29 mouse cellular contexts compared by ENCODE assay signal in genomic region chr7:101600406-101600805, GRCm38 (mm10). TPM values are rescaled to one million over a fixed set of nuclear protein-coding genes. Genes with fewer than 3 reads are reported as not detected.
DNase-seq lines count a peak whose midpoint lies in the region; ATAC-seq and TF ChIP-seq lines count a peak whose summit lies in the region.
"Had no signal": no experiment of that assay in that cellular context is flagged by ENCODE, and none has a peak within 500 bp of the region (broad histone marks: within the 10 kb centered on the region; RNA-seq: fewer than 3 reads in every experiment).

No protein-coding gene starts in this region.

- DNase-seq in lung, postnatal 25 days (ENCODE audit: low spot score) = peak; percentile 5
- DNase-seq in lung, adult 2 months = no peak
- peak; percentile 67 for DNase-seq in CD4-positive, CD25-positive, alpha-beta regulatory T cell, adult 2 months (ENCODE audit: low read depth, low spot score)
- DNase-seq in naive thymus-derived CD4-positive, alpha-beta T cell, adult 2 months (ENCODE audit: low read depth) = peak; percentile 68
- DNase-seq in left cerebral cortex, adult 11 months (ENCODE audit: low spot score) = no peak
- no peak for DNase-seq in ovary, postnatal 10 days (ENCODE audit: low spot score)
- DNase-seq: adrenal gland, postnatal 10 days; adrenal gland, postnatal 36 days; B cell, adult 2 months; cerebellum, adult 18-20 months; cerebellum, adult 9-10 months; cerebellum, postnatal 14 days; gastrocnemius, postnatal 10 days; gastrocnemius, postnatal 36 days; heart, postnatal 10 days; heart, postnatal 4 days had no signal

- no peak for TF ChIP-seq CTCF in lung, adult 2 months (IDR thresholded peaks at IDR 0.05; ENCODE audit: insufficient read depth, low read length)

- TF ChIP-seq POLR2A in lung, adult 2 months (IDR thresholded peaks at IDR 0.05; ENCODE audit: borderline replicate concordance, extremely low read depth, low read depth, low read length) = no peak

- no peaks in the 10 kb centered on the region for H3K4me1 ChIP-seq in lung, adult 2 months (ENCODE audit: control insufficient read depth, insufficient read depth, low read length)
- H3K4me1 ChIP-seq: forebrain, embryonic 10.5 days; forebrain, embryonic 13.5 days; heart, embryonic 12.5 days; heart, embryonic 15.5 days had no signal

- no peak overlapping the region for H3K4me3 ChIP-seq in lung, adult 2 months (replicated peaks; ENCODE audit: extremely low read depth, low read depth, low read length)
- H3K4me3 ChIP-seq: forebrain, embryonic 10.5 days; forebrain, embryonic 13.5 days; heart, embryonic 12.5 days; heart, embryonic 15.5 days had no signal

- peak; percentile 95 for ATAC-seq in activated CD4-positive, CD25-positive, alpha-beta regulatory T cell, adult 4 months
- ATAC-seq: forebrain, embryonic 13.5 days; forebrain, embryonic 16.5 days; intestine, embryonic 16.5 days; Patski had no signal

- WGBS in lung, adult 2 months = 89% methylated on average over 1 of the region's 1 CpGs

RNA-seq across cellular contexts. Expression of gene Art2b, which starts 15.0 kb away (rescaled TPM):
- polyA plus RNA-seq in lung, adult 2 months (2012; rRNA removed) = 0.42 and 1.0 TPM in 2 replicates
- polyA plus RNA-seq in activated CD4-positive, CD25-positive, alpha-beta regulatory T cell, adult 4 months (2017; shearing (Covaris generic)) = 100 to 1,000 TPM in 1 of 2 experiments, 10 to 100 TPM in 1; 54.4 to 136 TPM
- polyA plus RNA-seq: embryonic facial prominence, embryonic 11.5 days; embryonic facial prominence, embryonic 14.5 days; forebrain, embryonic 10.5 days; forebrain, embryonic 13.5 days; forebrain, embryonic 16.5 days; G1E; heart, embryonic 12.5 days; heart, embryonic 15.5 days; hindbrain, embryonic 11.5 days; hindbrain, embryonic 14.5 days; Patski had no signal

Comparison
In these comparisons a context has a peak if more than half of its experiments do, and no peak if none do; other contexts are left out.
1. DNase-seq: peak in lung, postnatal 25 days (single experiment), CD4-positive, CD25-positive, alpha-beta regulatory T cell, adult 2 months (single experiment) and naive thymus-derived CD4-positive, alpha-beta T cell, adult 2 months (single experiment); none in lung, adult 2 months (single experiment), left cerebral cortex, adult 11 months (single experiment) and ovary, postnatal 10 days (single experiment).
2. RNA of gene Art2b, which starts 15.0 kb away (polyA plus RNA-seq): 54.4 to 136 TPM in activated CD4-positive, CD25-positive, alpha-beta regulatory T cell, adult 4 months; 0.42 to 1.0 TPM in lung, adult 2 months; every median in the first group is over 10 times any median in the second.